Mouse (Mus musculus) lung, embryonic 14.5 days (tissue): ENCODE results near the gene Rhox7b. TPM values are rescaled to one million over a fixed set of nuclear protein-coding genes. Genes with fewer than 3 reads are reported as not detected.
A peak's percentile ranks its signal among the peaks of the same experiment; 100 is the strongest.
"Not testable (repeated sequence)": the region's sequence is repeated elsewhere in the genome, so short reads cannot be mapped to it uniquely, and the experiment has no call there.

Source experiments
- ATAC-seq: fragments of 200-750 bp; cut with Nextera tagmentation; 2 replicates; pipeline ENCODE4 v1.8.0; 2017; ENCODE audit warnings: mild to moderate bottlenecking, moderate TSS enrichment, moderate library complexity; ENCODE audit not compliant: insufficient read depth
- DNase-seq: peaks from one replicate; pipeline ENCODE4 v3.0.0-alpha.2; 2015
- H3K27ac ChIP-seq: fragments of 300-500 bp; sonication (generic); 2 replicates; pipeline ENCODE4 v1.5.1; 2014; ENCODE audit warnings: low read depth, mild to moderate bottlenecking, moderate library complexity
- H3K27me3 ChIP-seq: fragments of 300-500 bp; sonication (generic); 2 replicates; pipeline ENCODE4 v1.6.1; 2014; ENCODE audit warnings: low read length, control low read depth; ENCODE audit not compliant: insufficient read depth
- H3K36me3 ChIP-seq: fragments of 300-500 bp; sonication (generic); 2 replicates; pipeline ENCODE4 v1.6.1; 2014; ENCODE audit warnings: control low read depth; ENCODE audit not compliant: insufficient read depth
- H3K4me1 ChIP-seq: fragments of 300-500 bp; sonication (generic); 2 replicates; pipeline ENCODE4 v1.6.1; 2014; ENCODE audit warnings: antibody characterized with exemption, control low read depth; ENCODE audit not compliant: insufficient read depth
- H3K4me2 ChIP-seq: fragments of 300-500 bp; sonication (generic); 2 replicates; pipeline ENCODE4 v1.6.1; 2014; ENCODE audit warnings: mild to moderate bottlenecking
- H3K4me3 ChIP-seq: fragments of 300-500 bp; sonication (generic); 2 replicates; pipeline ENCODE4 v1.5.1; 2014; ENCODE audit warnings: low read depth, low read length
- H3K9ac ChIP-seq: fragments of 300-500 bp; sonication (generic); 2 replicates; pipeline ENCODE4 v1.6.1; 2014
- H3K9me3 ChIP-seq: fragments of 300-500 bp; sonication (generic); 2 replicates; pipeline ENCODE4 v1.6.1; 2016; ENCODE audit warnings: low read depth, low read length, control low read depth
- CTCF ChIP-seq: IDR thresholded peaks from 2 replicates; pipeline ENCODE4 v1.5.1; 2016; ENCODE audit warnings: antibody characterized with exemption, low read depth
- WGBS: fragments of 180-500 bp; shearing (Covaris S2); extraction: QIAGEN DNeasy Blood & Tissue Kit; methylation state at CpG from one replicate; pipeline ENCODE4 v1.1.7; 2014; 5-methylcytosine and 5-hydroxymethylcytosine counted together
- polyA plus RNA-seq: library from polyadenylated mRNA; unstranded; fragments of >200 nt; fragmentation: Nextera tagmentation; extraction: Ambion mirVana; gene quantifications from 2 replicates; pipeline ENCODE4 v1.2.1, GENCODE M21; 2014

Rhox7b gene
- polyA plus RNA-seq: not detected in 2 replicates

DNA sequence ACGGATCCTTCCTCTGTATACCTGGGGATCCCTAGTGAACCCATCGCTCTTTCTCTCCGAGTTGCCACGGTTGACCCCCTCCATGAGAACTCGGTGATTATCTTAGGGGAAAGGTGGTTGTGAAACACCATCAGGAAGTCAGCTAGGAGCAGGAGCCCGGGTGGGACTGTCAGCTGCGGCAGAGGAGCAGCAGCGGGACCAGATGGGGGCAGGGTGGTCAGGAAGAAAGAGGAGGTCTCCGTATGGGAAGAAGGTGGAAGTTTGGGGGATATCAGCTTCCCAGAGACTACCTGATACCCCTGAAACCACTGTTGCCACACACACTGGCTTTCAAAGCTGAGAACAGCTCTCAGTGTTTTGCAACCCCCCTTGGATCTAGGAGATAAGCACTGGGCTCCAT is at the start of gene Rhox7b:
Gene Rhox7b, minus strand, starts transcription at position 101 of the 400 bp plus-strand sequence.
- H3K27ac ChIP-seq, H3K36me3 ChIP-seq, H3K4me1 ChIP-seq, ATAC-seq, H3K9me3 ChIP-seq, DNase-seq, H3K9ac ChIP-seq, H3K4me3 ChIP-seq, H3K4me2 ChIP-seq, H3K27me3 ChIP-seq: not testable (repeated sequence)
- 62% methylated on average over 6 of the region's 9 CpGs for WGBS

DNA sequence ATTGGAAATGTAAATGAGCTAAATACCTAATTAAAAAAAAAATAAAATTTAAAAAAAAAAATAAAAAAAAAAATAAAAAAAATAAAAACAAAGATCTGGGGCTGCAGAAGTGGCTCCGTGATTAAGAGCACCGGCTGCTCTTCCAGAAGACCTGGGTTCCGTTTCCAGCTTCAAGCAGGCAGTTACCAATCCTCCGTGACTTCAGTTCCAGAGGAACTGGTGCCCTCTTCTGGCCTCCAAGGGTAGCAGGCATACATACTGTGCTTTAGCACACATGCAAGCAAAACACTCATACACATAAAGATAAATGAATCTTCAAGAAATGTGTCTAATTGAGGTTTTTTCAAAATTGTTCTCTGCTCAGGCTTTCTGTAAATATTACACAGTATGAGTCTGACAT is 19.3 kb upstream of the Rhox7b start:
- no peaks in the 10 kb centered on the region for H3K9me3 ChIP-seq
- 66% methylated on average over 4 of the region's 4 CpGs for WGBS

GRCm38 (mm10) chrX:37908581-37908980 is 11.5 kb upstream of the Rhox7b start:
- ATAC-seq (no peak), DNase-seq (peak; percentile 13)
- peak; percentile 20; the same call in 1 of the 2 replicates for TF ChIP-seq CTCF
- Histone ChIP-seq H3K4me3 (no peak overlapping the region), H3K27me3 (no peaks in the 10 kb centered on the region), H3K4me2 (no peak overlapping the region), H3K27ac (no peak overlapping the region), H3K9me3 (no peaks in the 10 kb centered on the region), H3K36me3 (no peaks in the 10 kb centered on the region), H3K9ac (no peak overlapping the region), H3K4me1 (no peaks in the 10 kb centered on the region)
- 45% methylated on average over 7 of the region's 7 CpGs for WGBS

More for the DNA sequence above, 19.3 kb upstream of the Rhox7b start:
- H3K4me1 ChIP-seq: no peaks in the 10 kb centered on the region
- no peaks in the 10 kb centered on the region for H3K36me3 ChIP-seq
- no peak overlapping the region for H3K4me3 ChIP-seq
- no peaks in the 10 kb centered on the region for H3K27me3 ChIP-seq
- H3K27ac ChIP-seq: no peak overlapping the region
- no peak overlapping the region for H3K9ac ChIP-seq
- TF ChIP-seq CTCF: 0 out of 2 replicates have a peak, but pooled peaks have one; percentile 2
- DNase-seq: no peak
- ATAC-seq: no peak
- H3K4me2 ChIP-seq: no peak overlapping the region

GRCm38 (mm10) chrX:37903727-37904126 is 6.7 kb upstream of the Rhox7b start:
- Histone ChIP-seq H3K9me3 (no peaks in the 10 kb centered on the region), H3K9ac (no peak overlapping the region), H3K36me3 (no peaks in the 10 kb centered on the region), H3K4me3 (no peak overlapping the region), H3K27me3 (no peaks in the 10 kb centered on the region), H3K27ac (no peak overlapping the region), H3K4me2 (no peak overlapping the region), H3K4me1 (no peaks in the 10 kb centered on the region)
- no peak for ATAC-seq
- TF ChIP-seq CTCF: 0 out of 2 replicates have a peak, but pooled peaks have one; percentile 6
- WGBS: 62% methylated on average over 5 of the region's 5 CpGs
- DNase-seq: peak; percentile 26

DNA sequence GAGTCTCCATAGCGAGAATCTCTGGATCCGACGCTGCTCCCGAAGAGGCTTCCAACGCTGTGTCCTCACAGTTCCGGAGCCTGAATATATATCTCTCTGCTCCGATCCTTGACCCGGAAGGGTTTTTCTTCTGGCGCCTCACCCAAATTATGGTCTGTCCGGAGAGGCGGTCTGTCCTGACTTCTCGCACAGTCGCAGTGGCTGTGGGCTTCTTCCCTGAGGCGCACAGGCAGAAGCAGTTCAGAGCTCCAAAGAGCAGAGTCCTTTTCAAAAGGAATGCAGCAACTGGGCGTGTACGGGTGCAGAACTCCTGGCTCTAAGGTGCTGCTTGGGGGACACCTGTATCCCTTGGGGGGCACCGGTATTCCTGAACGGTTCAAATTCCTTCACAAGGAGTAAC is 4.6 kb upstream of the Rhox7b start, which contains the start of gene Rhox9:
Gene Rhox9, minus strand, starts transcription at position 101 of the 400 bp plus-strand sequence.
- H3K4me2 ChIP-seq, ATAC-seq, DNase-seq, H3K4me1 ChIP-seq, H3K27ac ChIP-seq, H3K36me3 ChIP-seq, H3K9ac ChIP-seq, H3K27me3 ChIP-seq, H3K4me3 ChIP-seq, H3K9me3 ChIP-seq: not testable (repeated sequence)
- WGBS: 92% methylated on average over 9 of the region's 18 CpGs

GRCm38 (mm10) chrX:37878844-37879243 is 18.2 kb downstream of the Rhox7b start, which contains the start of gene Rhox8:
Rhox8 (minus strand) TSS chrX:37878944.
- Histone ChIP-seq H3K4me2 (no peak within 1 kb of the TSS), H3K27me3 (no peaks in the 10 kb centered on the region), H3K36me3 (no peaks in the 10 kb centered on the region), H3K4me3 (no peak within 1 kb of the TSS), H3K27ac (no peak within 1 kb of the TSS), H3K9me3 (no peaks in the 10 kb centered on the region), H3K9ac (no peak within 1 kb of the TSS), H3K4me1 (no peaks in the 10 kb centered on the region)
- TF ChIP-seq CTCF: no peak
- 72% methylated on average over 4 of the region's 4 CpGs for WGBS
- ATAC-seq: no peak
- DNase-seq: no peak

DNA sequence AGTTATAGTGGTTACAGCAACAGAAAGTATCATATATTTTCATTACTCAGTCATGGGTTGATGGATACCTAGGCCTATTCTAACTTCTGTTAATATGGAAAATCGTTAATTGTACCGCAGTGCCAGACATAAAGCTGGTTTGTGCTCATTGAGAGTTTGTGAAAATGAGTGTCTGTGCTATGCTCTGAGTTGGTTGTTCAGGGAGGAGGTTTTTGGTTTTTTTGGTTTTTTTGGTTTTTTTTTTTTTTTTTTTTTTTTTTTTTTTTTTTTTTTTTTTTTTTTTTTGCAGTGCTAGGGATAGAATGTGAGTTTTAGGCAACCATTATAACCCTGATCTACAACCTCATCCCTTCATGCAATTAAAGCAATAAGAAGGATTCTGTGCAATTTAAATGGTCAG is 25.4 kb downstream of the Rhox7b start:
- H3K9me3 ChIP-seq: no peaks in the 10 kb centered on the region
- no peak for ATAC-seq
- H3K4me3 ChIP-seq: no peak overlapping the region
- no peaks in the 10 kb centered on the region for H3K27me3 ChIP-seq
- H3K9ac ChIP-seq: no peak overlapping the region
- H3K4me2 ChIP-seq: no peak overlapping the region
- H3K36me3 ChIP-seq: no peaks in the 10 kb centered on the region
- H3K27ac ChIP-seq: no peak overlapping the region
- WGBS: 96% methylated on average over 2 of the region's 2 CpGs
- no peaks in the 10 kb centered on the region for H3K4me1 ChIP-seq
- no peak for TF ChIP-seq CTCF
- no peak for DNase-seq

Other genes with a start within 250 kb of the Rhox7b start
- gene Rhox4g, start 245.9 kb downstream of the Rhox7b start, polyA plus RNA-seq: not detected in 2 replicates
- not detected in 2 replicates for gene Rhox3h, start 228.5 kb downstream of the Rhox7b start, polyA plus RNA-seq
- gene Rhox2h, start 224.0 kb downstream of the Rhox7b start, polyA plus RNA-seq: not detected in 2 replicates
- 4.0 and 4.7 TPM in 2 replicates for gene Rhox5, start 92.4 kb downstream of the Rhox7b start, polyA plus RNA-seq
- gene Rhox6, start 70.3 kb downstream of the Rhox7b start, polyA plus RNA-seq: not detected in 2 replicates
- gene Rhox7a, start 65.5 kb downstream of the Rhox7b start, polyA plus RNA-seq: not detected in 2 replicates
- not detected in 2 replicates for gene Rhox8, start 18.3 kb downstream of the Rhox7b start, polyA plus RNA-seq
- gene Rhox9, start 4.5 kb upstream of the Rhox7b start, polyA plus RNA-seq: not detected in 2 replicates
- not detected in 2 replicates for gene Btg1-ps1, start 121.6 kb upstream of the Rhox7b start, polyA plus RNA-seq
- not detected in 2 replicates for gene Btg1-ps2, start 145.9 kb upstream of the Rhox7b start, polyA plus RNA-seq
- gene Rhox10, start 169.2 kb upstream of the Rhox7b start, polyA plus RNA-seq: not detected in 2 replicates
- not detected in 2 replicates for gene Rhox11, start 187.9 kb upstream of the Rhox7b start, polyA plus RNA-seq
- not detected in 2 replicates for gene Rhox12, start 213.7 kb upstream of the Rhox7b start, polyA plus RNA-seq
- not detected in 2 replicates for gene Rhox13, start 224.0 kb upstream of the Rhox7b start, polyA plus RNA-seq